Mouse (Mus musculus) ES-E14 (cell line): ENCODE data around the gene Brd4. TPM values are rescaled to one million over a fixed set of nuclear protein-coding genes. Genes with fewer than 3 reads are reported as not detected.

ENCODE experiments used
- DNase-seq: peaks from one replicate; pipeline ENCODE4 v3.0.0-alpha.2; 2013; ENCODE audit warnings: low read depth, low spot score
- H3K27ac ChIP-seq: 2 replicates; pipeline ENCODE4 v1.5.1; 2012; ENCODE audit warnings: low read depth, mild to moderate bottlenecking, low read length, moderate library complexity, mixed read lengths; ENCODE audit not compliant: poor library complexity, insufficient read depth, severe bottlenecking
- H3K36me3 ChIP-seq: 2 replicates; pipeline ENCODE4 v1.6.1; 2012; ENCODE audit warnings: mild to moderate bottlenecking, low read length, moderate library complexity, mixed read lengths; ENCODE audit not compliant: control insufficient read depth, poor library complexity, insufficient read depth, severe bottlenecking
- H3K4me1 ChIP-seq, 2 experiments: fragments of 150-350 bp in 1 of 2; sonication (generic) in 1 of 2; 2 replicates each; pipeline ENCODE4 v1.6.1; 2012; ENCODE audit warnings: low read length in 2 of 2, mild to moderate bottlenecking in 1 of 2, mixed read lengths in 1 of 2; ENCODE audit not compliant: control insufficient read depth in 2 of 2, insufficient read depth in 2 of 2, poor library complexity in 1 of 2
- H3K4me3 ChIP-seq, 2 experiments: fragments of 150-350 bp in 1 of 2; sonication (generic) in 1 of 2; 2 replicates each; pipeline ENCODE4 v1.5.1; 2012; ENCODE audit warnings: low read length in 2 of 2, low read depth in 1 of 2, mild to moderate bottlenecking in 1 of 2, mixed read lengths in 1 of 2; ENCODE audit not compliant: insufficient read depth in 1 of 2, poor library complexity in 1 of 2, severe bottlenecking in 1 of 2
- H3K9ac ChIP-seq: 2 replicates; pipeline ENCODE4 v1.6.1; 2012; ENCODE audit warnings: low read depth, mild to moderate bottlenecking, low read length, mixed read lengths; ENCODE audit not compliant: poor library complexity, insufficient read depth, severe bottlenecking
- H3K9me3 ChIP-seq: fragments of 150-350 bp; sonication (generic); 2 replicates; pipeline ENCODE4 v1.6.1; 2012; ENCODE audit warnings: low read depth, mild to moderate bottlenecking, low read length; ENCODE audit not compliant: control insufficient read depth, insufficient read depth
- CHD2 ChIP-seq: IDR thresholded peaks from 2 replicates; pipeline ENCODE4 v1.6.1; 2014; ENCODE audit warnings: mild to moderate bottlenecking, low read depth, low read length, inconsistent platforms
- HCFC1 ChIP-seq: IDR thresholded peaks from 2 replicates; pipeline ENCODE4 v1.6.1; 2012; ENCODE audit warnings: low read length, inconsistent platforms, borderline replicate concordance; ENCODE audit not compliant: insufficient read depth
- MAFK ChIP-seq: IDR thresholded peaks from 2 replicates; pipeline ENCODE4 v1.6.1; 2014; ENCODE audit warnings: mild to moderate bottlenecking, low read depth, low read length, inconsistent platforms; ENCODE audit not compliant: insufficient read depth
- ZC3H11A ChIP-seq: IDR thresholded peaks from 2 replicates; pipeline ENCODE4 v1.6.1; 2012; ENCODE audit warnings: low read depth, mild to moderate bottlenecking, inconsistent platforms, low read length, borderline replicate concordance
- ZNF384 ChIP-seq: IDR thresholded peaks from 2 replicates; pipeline ENCODE4 v1.6.1; 2012; ENCODE audit warnings: low read depth, low read length, inconsistent platforms
- in situ Hi-C, 2 experiments: fragments of 600-800 bp; cut with MboI; formaldehyde crosslinking; loops; one replicate each; pipeline ENCODE4 v1.15.1; 2025; ENCODE audit warnings: low sequenced_read_pairs in 2 of 2, inconsistent platforms in 1 of 2; ENCODE audit not compliant: unreplicated experiment in 2 of 2
- total RNA-seq: library from RNA; depleted of rRNA; stranded (reverse); fragments of 300-350 nt; gene quantifications from 2 replicates; pipeline ENCODE4 v1.2.3, GENCODE M21; 2012

Brd4 gene
- total RNA-seq, 1 experiment = 51.7 TPM

GRCm38 (mm10) chr17:32201086-32201485, 83.4 kb downstream of the Brd4 start:
- no peak for DNase-seq
- H3K36me3 ChIP-seq = peaks cover 89% of the 10 kb centered on the region
- in situ Hi-C loops = no loop called here
- H3K4me3 ChIP-seq = no peak overlapping the region
- no peaks in the 10 kb centered on the region for H3K9me3 ChIP-seq
- no peak overlapping the region for H3K9ac ChIP-seq
- H3K4me1 ChIP-seq = peaks cover 0 to 15% of the 10 kb centered on the region in 2 experiments; a peak in 1 of 4 replicates
- TF ChIP-seq ZC3H11A = no peak
- no peak for TF ChIP-seq ZNF384
- H3K27ac ChIP-seq = no peak overlapping the region

GRCm38 (mm10) chr17:32199796-32200195, 84.7 kb downstream of the Brd4 start:
- TF ChIP-seq CHD2 = no peak
- DNase-seq = no peak
- H3K4me3 ChIP-seq = no peak overlapping the region
- H3K36me3 ChIP-seq = peaks cover 85% of the 10 kb centered on the region
- H3K9me3 ChIP-seq = no peaks in the 10 kb centered on the region
- in situ Hi-C loops = no loop called here
- no peak overlapping the region for H3K9ac ChIP-seq
- peaks cover 0 to 15% of the 10 kb centered on the region in 2 experiments; a peak in 1 of 4 replicates for H3K4me1 ChIP-seq
- H3K27ac ChIP-seq = no peak overlapping the region

- H3K4me1 ChIP-seq = peaks cover 0 to 16% of the 10 kb centered on the region in 2 experiments; a peak in 2 of 4 replicates
- H3K27ac ChIP-seq = no peak overlapping the region
- H3K36me3 ChIP-seq = peaks cover 63% of the 10 kb centered on the region
- H3K9me3 ChIP-seq = no peaks in the 10 kb centered on the region
- H3K4me3 ChIP-seq = no peak overlapping the region
- in situ Hi-C loops = no loop called here
- no peak overlapping the region for H3K9ac ChIP-seq
- no peak for DNase-seq
- TF ChIP-seq MAFK = no peak
- no peak for TF ChIP-seq ZC3H11A
- TF ChIP-seq HCFC1 = no peak
- TF ChIP-seq CHD2 = no peak
- TF ChIP-seq ZNF384 = no peak
Observed at GRCm38 (mm10) chr17:32197156-32197555, 87.4 kb downstream of the Brd4 start.

- peaks cover 49% of the 10 kb centered on the region for H3K36me3 ChIP-seq
Observed at GRCm38 (mm10) chr17:32195725-32196124, 88.8 kb downstream of the Brd4 start.

GRCm38 (mm10) chr17:32193010-32193409, 91.5 kb downstream of the Brd4 start:
- no peak overlapping the region for H3K27ac ChIP-seq
- H3K4me1 ChIP-seq = peaks cover 3 to 10% of the 10 kb centered on the region in 2 experiments; a peak in 3 of 4 replicates
- no peak overlapping the region for H3K9ac ChIP-seq
- H3K9me3 ChIP-seq = no peaks in the 10 kb centered on the region
- DNase-seq = no peak
- H3K4me3 ChIP-seq = no peak overlapping the region
- in situ Hi-C loops = no loop called here
- no peak for TF ChIP-seq CHD2
- TF ChIP-seq ZNF384 = no peak
- no peak for TF ChIP-seq HCFC1
- TF ChIP-seq ZC3H11A = no peak
- no peak for TF ChIP-seq MAFK
- H3K36me3 ChIP-seq = peaks cover 23% of the 10 kb centered on the region

More at GRCm38 (mm10) chr17:32195725-32196124, 88.8 kb downstream of the Brd4 start:
- in situ Hi-C loops = no loop called here
- 0 out of 2 replicates have a peak overlapping the region, but pooled peaks have one; percentile 48 for H3K27ac ChIP-seq
- no peak overlapping the region for H3K4me3 ChIP-seq
- H3K9me3 ChIP-seq = no peaks in the 10 kb centered on the region
- no peak overlapping the region for H3K9ac ChIP-seq
- DNase-seq = no peak
- TF ChIP-seq HCFC1 = no peak
- TF ChIP-seq MAFK = no peak
- no peak for TF ChIP-seq ZC3H11A
- TF ChIP-seq CHD2 = no peak
- TF ChIP-seq ZNF384 = no peak
- peaks cover 0 to 4% of the 10 kb centered on the region in 2 experiments; a peak in 2 of 4 replicates for H3K4me1 ChIP-seq
